Mouse (Mus musculus) brown adipose tissue, adult 24 weeks (tissue): ENCODE data around the gene Il11. TPM values are rescaled to one million over a fixed set of nuclear protein-coding genes. Genes with fewer than 3 reads are reported as not detected.
A peak's percentile ranks its signal among the peaks of the same experiment; 100 is the strongest.

ENCODE experiments used
- H3K27ac ChIP-seq: fragments of 200-500 bp; replicated peaks from 2 replicates; pipeline ENCODE4 v1.5.1; 2012; ENCODE audit warnings: low read depth, mild to moderate bottlenecking, low read length
- H3K4me1 ChIP-seq: fragments of 200-500 bp; 2 replicates; pipeline ENCODE4 v1.6.1; 2012; ENCODE audit warnings: low read length, mixed read lengths; ENCODE audit not compliant: control insufficient read depth, insufficient read depth, insufficient read length
- H3K4me3 ChIP-seq: fragments of 200-500 bp; 2 replicates; pipeline ENCODE4 v1.5.1; 2012; ENCODE audit warnings: low read depth, mild to moderate bottlenecking, low read length, moderate library complexity; ENCODE audit not compliant: insufficient read depth
- polyA plus RNA-seq: library from polyadenylated mRNA; stranded (reverse); fragments of >200 nt; gene quantifications from 2 replicates; pipeline ENCODE4 v1.2.4, GENCODE M21; 2012; ENCODE audit not compliant: missing spikeins, insufficient read depth, insufficient read length

Gene Il11
- polyA plus RNA-seq, 1 experiment: not detected

DNA sequence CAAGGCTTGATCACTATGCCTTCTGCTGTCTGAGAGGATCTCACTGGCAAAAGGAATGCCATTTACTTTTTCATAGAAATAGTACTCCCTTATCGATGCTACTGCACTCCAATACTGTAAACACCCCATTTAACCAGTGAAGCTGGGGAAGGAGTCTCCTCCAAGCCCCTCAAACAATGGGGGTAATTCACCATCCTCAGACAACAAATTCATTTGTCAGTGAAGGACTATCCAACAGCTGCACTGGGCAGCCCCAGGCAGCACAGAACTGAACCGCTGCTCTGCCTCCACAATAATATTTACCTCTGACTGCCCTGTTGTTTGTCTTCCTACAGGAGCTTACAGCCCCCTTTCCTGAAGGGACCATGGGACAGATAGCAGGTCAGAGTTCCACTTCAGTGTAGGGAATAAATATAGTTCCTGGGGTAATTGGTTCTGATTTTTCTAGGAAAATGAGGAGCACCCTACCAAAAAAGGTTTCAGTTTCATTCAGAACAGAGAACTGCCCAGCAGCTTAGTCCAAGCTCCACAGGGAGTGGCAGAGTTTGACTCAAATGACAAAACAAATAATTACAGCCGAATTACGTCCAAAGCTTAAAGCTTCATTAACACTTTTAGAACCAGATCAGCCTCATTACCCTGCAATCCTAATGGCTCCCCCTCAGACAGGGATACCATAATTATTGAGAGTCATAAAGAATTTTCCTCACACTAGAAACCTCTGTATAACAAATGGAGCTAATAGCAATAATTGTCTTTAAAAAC is 17.5 kb downstream of the Il11 start:
- H3K4me3 ChIP-seq: no peak overlapping the region
- no peaks in the 10 kb centered on the region for H3K4me1 ChIP-seq
- H3K27ac ChIP-seq: no peak overlapping the region

DNA sequence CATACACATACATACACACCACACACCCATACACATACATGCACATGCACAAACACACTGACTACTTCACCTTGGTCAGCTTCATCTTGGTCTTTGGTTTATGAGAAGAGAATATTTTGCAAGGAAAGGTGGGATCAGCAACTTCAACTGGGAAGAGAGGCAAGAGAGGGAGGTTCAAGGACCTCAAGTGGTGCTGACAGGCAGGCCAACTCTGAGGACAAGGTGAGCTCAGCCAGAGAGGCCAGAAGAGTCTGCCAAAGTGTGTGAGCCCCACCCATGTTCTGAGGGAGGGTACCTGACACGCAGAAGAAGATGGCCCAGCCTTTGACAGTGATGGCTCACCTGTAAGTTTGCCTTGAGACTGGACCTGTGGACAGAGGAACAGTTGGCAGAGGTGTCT is 23.0 kb downstream of the Il11 start:
- Histone ChIP-seq H3K4me1 (no peaks in the 10 kb centered on the region), H3K4me3 (no peak overlapping the region), H3K27ac (no peak overlapping the region)

DNA sequence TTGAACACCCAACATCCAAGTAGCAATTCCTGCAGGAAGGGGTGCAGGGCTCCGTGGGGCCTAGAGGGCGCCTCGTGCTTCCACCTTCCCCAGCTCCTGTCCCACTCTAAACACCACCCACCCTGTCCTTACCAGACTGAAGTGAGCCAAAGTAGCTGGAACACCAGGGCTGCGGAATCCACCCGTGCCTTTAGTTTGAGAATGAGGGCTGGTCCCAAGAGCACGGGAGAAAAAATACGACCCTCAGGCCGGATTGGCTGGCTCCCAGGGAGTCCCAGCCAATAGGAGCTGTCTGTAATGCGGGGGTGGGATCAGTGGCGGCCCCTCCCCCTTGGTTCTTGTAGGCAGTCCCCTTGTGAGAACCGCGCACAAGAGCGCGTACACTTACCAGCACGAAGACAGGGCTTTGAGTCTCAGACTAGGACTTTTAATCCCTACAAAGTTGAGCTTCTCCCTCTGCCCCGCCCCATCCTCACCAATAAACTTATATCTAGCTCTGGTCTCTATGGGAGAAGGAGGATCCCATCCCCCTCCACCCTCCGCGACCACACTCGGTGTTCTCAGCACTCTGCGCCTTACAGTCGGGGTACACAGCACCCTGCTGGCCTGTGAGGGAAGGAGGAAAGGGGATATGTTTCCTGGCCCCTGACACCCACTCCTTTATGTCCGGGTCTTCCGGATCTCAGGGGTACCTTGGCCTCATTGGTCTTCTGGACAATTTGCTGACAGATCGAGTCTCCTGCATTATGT is 29.7 kb downstream of the Il11 start, which contains the start of gene Cox6b2:
Gene Cox6b2, minus strand, starts transcription at position 274 of the 750 bp plus-strand sequence.
- H3K4me3 ChIP-seq: peak within 1 kb of the TSS; percentile 47
- H3K4me1 ChIP-seq: peaks cover 6% of the 10 kb centered on the region; the same call in 1 of the 2 replicates
- no peak within 1 kb of the TSS for H3K27ac ChIP-seq

GRCm38 (mm10) chr7:4751971-4752820 is 30.5 kb downstream of the Il11 start:
- Histone ChIP-seq H3K4me3 (peak overlapping the region; percentile 47), H3K27ac (no peak overlapping the region), H3K4me1 (peaks cover 6% of the 10 kb centered on the region; the same call in 1 of the 2 replicates)

GRCm38 (mm10) chr7:4749169-4749568 is 33.5 kb downstream of the Il11 start:
- Histone ChIP-seq H3K4me1 (peaks cover 6% of the 10 kb centered on the region; the same call in 1 of the 2 replicates), H3K4me3 (no peak overlapping the region), H3K27ac (no peak overlapping the region)

GRCm38 (mm10) chr7:4748321-4748720 is 34.3 kb downstream of the Il11 start:
- H3K4me1 ChIP-seq: peaks cover 6% of the 10 kb centered on the region; the same call in 1 of the 2 replicates
- H3K4me3 ChIP-seq: no peak overlapping the region
- no peak overlapping the region for H3K27ac ChIP-seq

DNA sequence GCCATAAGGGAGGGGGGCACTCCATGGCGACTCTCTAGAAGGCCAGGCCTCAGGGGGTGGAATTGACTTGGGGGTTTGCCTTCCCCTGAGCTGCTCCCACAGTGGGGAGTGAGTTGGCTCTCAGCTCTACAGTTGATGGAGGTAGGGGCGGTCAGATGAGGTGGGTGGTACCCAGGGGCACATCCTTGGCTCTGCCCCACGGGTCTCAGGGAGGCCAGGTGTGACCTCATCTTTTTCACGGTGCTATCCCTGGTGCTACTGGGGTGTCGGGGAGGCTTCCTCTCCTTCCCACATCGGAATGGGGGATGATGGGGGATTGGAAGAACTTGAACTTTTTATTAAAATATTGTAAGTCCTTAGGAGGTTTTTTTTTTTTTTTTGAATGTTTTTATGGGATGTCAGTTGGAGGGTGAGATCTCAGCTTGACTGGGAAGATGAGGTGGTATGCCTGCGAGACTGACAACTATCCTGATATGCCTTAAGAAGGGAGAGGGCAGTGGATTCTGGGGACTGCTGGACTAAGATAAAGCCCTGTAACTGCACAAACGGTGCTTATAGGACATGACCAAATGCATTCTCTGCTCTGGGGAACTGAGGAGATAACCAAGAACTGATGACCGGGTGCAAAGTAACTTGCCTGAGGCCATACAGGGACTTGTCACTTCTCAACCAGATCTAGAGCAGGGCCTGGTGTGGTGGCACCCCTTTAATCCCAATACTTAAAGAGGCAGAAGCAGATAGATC is 35.3 kb downstream of the Il11 start:
- Histone ChIP-seq H3K27ac (no peak overlapping the region), H3K4me3 (no peak overlapping the region), H3K4me1 (peaks cover 6% of the 10 kb centered on the region; the same call in 1 of the 2 replicates)

- Histone ChIP-seq H3K27ac (no peak overlapping the region), H3K4me1 (no peaks in the 10 kb centered on the region; the same call in 1 of the 2 replicates), H3K4me3 (no peak overlapping the region)
These were observed 36.2 kb downstream of the Il11 start for GRCm38 (mm10) chr7:4746326-4746980.

DNA sequence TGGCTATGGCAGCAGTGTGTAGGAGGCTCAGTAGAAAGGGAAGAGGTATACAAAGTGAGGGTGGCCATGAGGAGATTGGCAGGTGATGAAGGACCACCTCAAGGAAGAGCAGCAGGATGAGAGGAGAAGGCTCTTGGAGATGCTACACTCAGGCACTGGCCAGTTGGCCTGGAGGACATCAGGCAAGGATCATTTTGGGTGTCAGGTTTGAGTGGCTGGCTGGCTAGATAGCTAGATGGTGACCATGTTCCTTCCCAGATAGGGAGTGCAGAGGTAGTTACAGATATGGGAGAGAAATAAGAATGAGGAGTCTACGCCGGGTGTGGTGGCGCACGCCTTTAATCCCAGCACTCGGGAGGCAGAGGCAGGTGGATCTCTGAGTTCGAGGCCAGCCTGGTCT is 37.8 kb downstream of the Il11 start:
- no peaks in the 10 kb centered on the region; the same call in 1 of the 2 replicates for H3K4me1 ChIP-seq
- H3K27ac ChIP-seq: no peak overlapping the region
- no peak overlapping the region for H3K4me3 ChIP-seq

DNA sequence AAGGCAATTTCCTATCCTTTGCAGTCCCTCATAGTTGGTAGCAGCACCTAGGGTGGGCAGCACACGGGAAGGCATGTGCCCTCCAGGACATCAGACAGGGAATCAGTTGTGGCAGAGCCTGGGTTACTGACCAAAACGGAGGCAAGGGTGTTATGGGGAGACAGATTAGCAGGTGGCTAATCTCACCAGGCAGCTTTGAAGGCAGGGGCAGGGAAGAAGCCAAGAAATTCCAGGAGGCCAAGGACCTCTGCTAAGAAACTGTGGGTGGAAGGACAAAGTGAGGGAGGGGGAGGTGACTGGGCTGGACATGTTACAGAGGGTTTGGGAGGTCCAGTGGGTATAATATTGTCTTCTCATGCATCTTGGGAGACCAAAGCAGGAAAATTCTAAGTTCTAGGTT is 39.3 kb downstream of the Il11 start:
- no peak overlapping the region for H3K27ac ChIP-seq
- peaks cover 2% of the 10 kb centered on the region; the same call in 1 of the 2 replicates for H3K4me1 ChIP-seq
- H3K4me3 ChIP-seq: no peak overlapping the region

- Histone ChIP-seq H3K4me3 (no peak overlapping the region), H3K4me1 (peaks cover 2% of the 10 kb centered on the region; the same call in 1 of the 2 replicates), H3K27ac (no peak overlapping the region)
These were observed 40.2 kb downstream of the Il11 start for GRCm38 (mm10) chr7:4742482-4742819.

GRCm38 (mm10) chr7:4741672-4742481 is 40.8 kb downstream of the Il11 start:
- H3K4me1 ChIP-seq: peaks cover 2% of the 10 kb centered on the region; the same call in 1 of the 2 replicates
- peak overlapping the region; percentile 82 for H3K27ac ChIP-seq
- peak overlapping the region; percentile 79 for H3K4me3 ChIP-seq

DNA sequence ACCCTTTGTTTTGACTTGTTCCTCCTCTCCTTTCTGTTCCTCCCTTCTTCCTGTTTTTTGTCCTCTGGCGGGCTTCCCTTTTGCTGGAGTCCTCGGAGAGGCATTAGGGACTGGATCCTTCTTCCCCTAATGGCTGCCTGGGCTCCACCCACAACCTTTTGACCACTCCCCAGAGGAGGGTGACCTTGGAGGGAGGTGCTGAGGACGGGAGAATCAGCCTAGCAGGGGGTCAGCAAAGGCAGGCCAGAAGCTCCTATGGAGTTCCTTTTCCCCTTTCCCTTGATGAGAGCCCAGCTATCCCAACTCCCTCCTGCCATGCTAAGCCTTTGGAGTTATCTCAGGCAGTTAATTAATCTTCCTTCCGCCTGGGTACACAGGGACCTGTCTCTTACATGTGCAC is 41.5 kb downstream of the Il11 start:
- Histone ChIP-seq H3K27ac (peak overlapping the region; percentile 82), H3K4me1 (peaks cover 2% of the 10 kb centered on the region; the same call in 1 of the 2 replicates), H3K4me3 (peak overlapping the region; percentile 79)
